Mouse (Mus musculus): ENCODE data around the gene Bst2.

- TF ChIP-seq POLR2A (IDR thresholded peaks at IDR 0.05; ENCODE audit: control insufficient read depth, extremely low read depth, insufficient read depth, low read length, poor library complexity) (no peak), CTCF (IDR thresholded peaks at IDR 0.05; ENCODE audit: borderline replicate concordance, control insufficient read depth, extremely low read depth, insufficient read depth, low read length, poor library complexity) (no peak)
These were observed 13.5 kb upstream of the Bst2 start for GRCm38 (mm10) chr8:71550754-71551153.

Data from thymus, adult 2 months (tissue).